In the genomic region with DNA sequence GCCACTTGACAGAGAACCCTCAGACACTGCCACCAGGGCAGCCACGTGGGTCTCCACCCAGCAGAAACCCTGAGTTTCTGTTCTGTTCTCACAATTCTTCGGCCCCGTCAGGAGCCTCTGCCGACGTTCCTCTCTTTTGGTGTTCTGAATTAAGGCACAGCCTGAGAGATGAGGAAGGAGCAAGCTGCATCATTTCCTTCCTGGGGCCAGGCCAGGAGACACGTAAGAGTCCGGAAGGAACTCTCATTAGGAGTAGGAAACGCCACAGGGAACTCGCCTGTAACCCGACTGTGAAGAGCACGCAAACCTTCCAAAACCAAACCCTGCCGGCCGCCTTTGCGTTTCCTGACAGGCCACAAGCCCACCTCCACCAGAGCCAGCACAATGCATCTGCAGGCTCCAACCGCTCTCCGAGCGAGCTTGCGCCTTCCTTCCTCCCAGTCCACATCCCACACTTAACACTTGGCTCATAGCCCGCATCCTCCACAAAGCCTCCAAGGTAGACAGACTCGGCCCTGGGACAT, we compare ENCODE assay signal across 7 mouse cellular contexts. TPM values are rescaled to one million over a fixed set of nuclear protein-coding genes. Genes with fewer than 3 reads are reported as not detected.
DNase-seq lines count a peak whose midpoint lies in the region; TF ChIP-seq lines count a peak whose summit lies in the region.

No protein-coding gene starts in this region.

- TF ChIP-seq EP300 in heart, adult 2 months (IDR thresholded peaks at IDR 0.05; ENCODE audit: insufficient read depth, low read depth, low read length), result peak; percentile 97; the same call in 1 of the 2 replicates

- peaks cover 30% of the 10 kb centered on the region for H3K36me3 ChIP-seq in heart, adult 2 months (ENCODE audit: control insufficient read depth, insufficient read depth, low read length)

- H3K4me3 ChIP-seq in heart, adult 2 months, result peak overlapping the region; percentile 29

- peak overlapping the region; percentile 55 for H3K9ac ChIP-seq in heart, adult 2 months (ENCODE audit: low read depth, low read length)

- no peaks in the 10 kb centered on the region for H3K79me2 ChIP-seq in heart, adult 2 months (replicated peaks; ENCODE audit: control insufficient read depth, insufficient read depth, low read length)

- TF ChIP-seq POLR2A in heart, adult 2 months (IDR thresholded peaks at IDR 0.05; ENCODE audit: insufficient read depth, low read depth, low read length), result peak; percentile 82

- DNase-seq in ES-CJ7 (ENCODE audit: low read depth, low spot score), result peak; percentile 13
- DNase-seq in adrenal gland, adult 18-20 months (ENCODE audit: low spot score in 2 of 2), result peak; percentile 16 to 65
- DNase-seq in heart, adult 2 months, result peak; percentile 89 to 90
- DNase-seq in kidney, postnatal 25 days, result peak; percentile 88 to 91
- DNase-seq in lung, postnatal 4 days, result peak; percentile 83 to 90
- peak; percentile 8 to 17 for DNase-seq in thymus, adult 18-20 months
- no peak for DNase-seq in cerebellum, adult 11-12 months

- H3K27ac ChIP-seq in heart, adult 2 months, result peak overlapping the region; percentile 93

- intact Hi-C loops in heart, adult 2 months (cut with DNase I), result loop anchor here (1.0 to 5.0 kb wide), 5 partner anchors 17 to 94 kb away; no protein-coding TSS in a partner anchor

- peaks cover 11% of the 10 kb centered on the region for H3K4me1 ChIP-seq in heart, adult 2 months (ENCODE audit: control insufficient read depth, insufficient read depth, low read length)

- 25% methylated on average over 20 of the region's 20 CpGs for WGBS in heart, adult 2 months

- H3K27me3 ChIP-seq in heart, adult 2 months (ENCODE audit: control insufficient read depth, insufficient read depth, low read length), result no peaks in the 10 kb centered on the region

- TF ChIP-seq CTCF in heart, adult 2 months (IDR thresholded peaks at IDR 0.05), result no peak

RNA-seq across cellular contexts. Expression of gene Kdr, which starts 44.7 kb away (rescaled TPM):
- total RNA-seq in adrenal gland, adult 18-20 months (2021), result 10 to 100 TPM; 66.7 to 67.5 TPM
- 10 to 100 TPM; 70.7 to 78.2 TPM for total RNA-seq in heart, adult 2 months (2021)
- 38.3 and 73.9 TPM in 2 replicates for polyA plus RNA-seq in heart, adult 2 months (2012; rRNA removed)
